Mouse (Mus musculus): Measurements from ENCODE around the gene Ctla4.

DNA sequence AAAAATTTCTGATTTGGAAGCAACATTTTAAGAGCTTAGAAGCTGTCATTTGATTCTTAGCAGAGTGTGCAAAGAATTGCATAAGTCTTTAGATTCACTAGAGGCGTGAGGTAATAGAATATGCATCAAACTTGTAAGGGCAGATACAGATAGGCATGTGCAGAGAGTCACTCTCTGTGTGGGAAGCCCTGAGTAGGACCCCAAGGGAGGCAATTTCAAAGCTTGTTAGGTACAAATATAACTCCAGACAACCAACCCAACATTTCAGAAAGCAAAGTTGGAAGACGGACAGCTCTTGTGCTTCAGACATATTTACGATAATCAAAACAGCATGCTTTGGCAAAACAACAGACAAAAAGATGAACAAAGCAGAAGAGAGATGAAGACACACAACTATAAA is 68.4 kb downstream of the Ctla4 start:
- TF ChIP-seq CTCF (IDR thresholded peaks at IDR 0.05; ENCODE audit: control insufficient read depth, insufficient read depth, insufficient read length) (no peak), CEBPB (IDR thresholded peaks at IDR 0.05; ENCODE audit: low read depth) (no peak)

Measured in C2C12 (cell line).